Mouse (Mus musculus): ENCODE results near the gene Gtpbp3. TPM values are rescaled to one million over a fixed set of nuclear protein-coding genes. Genes with fewer than 3 reads are reported as not detected.

The Gtpbp3 gene
- 10 to 100 TPM; 15.6 to 26.7 TPM for total RNA-seq (2021)
- polyA plus RNA-seq (2012; rRNA removed) = 58.3 and 77.4 TPM in 2 replicates
- long read RNA-seq, transcript Gtpbp3-201 (9 exons, 2,800 nt) = major isoform, 18 of 33 reads
- long read RNA-seq, partial matches to known transcripts = 2 of 33 reads
- long read RNA-seq, other reads (novel, unspliced or antisense) = 9 of 33 reads

GRCm38 (mm10) chr8:71487691-71488445 lies at the start of gene Gtpbp3:
Gtpbp3 (plus strand) TSS chr8:71488103.
- DNase-seq = peak; percentile 90

- DNase-seq = peak; percentile 49
Observed at GRCm38 (mm10) chr8:71441404-71441803, 46.5 kb upstream of the Gtpbp3 start.

DNA sequence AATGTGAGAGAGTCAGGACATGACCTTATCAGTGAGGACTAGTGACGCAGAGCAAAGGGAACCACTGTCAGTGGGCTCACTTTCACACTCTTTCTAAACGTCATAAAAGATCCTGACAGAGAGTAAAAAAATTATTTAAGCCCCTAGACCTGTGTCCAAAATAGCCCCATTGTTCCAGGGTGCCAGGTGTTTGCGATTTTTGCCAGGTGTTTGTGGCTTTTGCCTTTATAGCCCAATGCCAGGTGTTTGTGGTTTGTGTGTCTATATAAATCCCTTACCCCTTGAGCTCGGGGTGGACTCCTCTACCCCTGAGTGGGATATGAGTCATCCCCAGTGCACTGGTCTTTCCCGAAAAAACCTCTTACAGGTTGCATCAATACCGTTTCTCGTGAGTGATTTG lies 42.8 kb upstream of the Gtpbp3 start:
- no peak for DNase-seq

- no peak for DNase-seq
Observed at GRCm38 (mm10) chr8:71451337-71451736, 36.6 kb upstream of the Gtpbp3 start.

GRCm38 (mm10) chr8:71451777-71452176 lies 36.1 kb upstream of the Gtpbp3 start:
- no peak for DNase-seq

GRCm38 (mm10) chr8:71452669-71453068 lies 35.2 kb upstream of the Gtpbp3 start:
- no peak for DNase-seq

- DNase-seq = no peak
Observed at GRCm38 (mm10) chr8:71454668-71455067, 33.2 kb upstream of the Gtpbp3 start.

- DNase-seq = no peak
Observed at GRCm38 (mm10) chr8:71456906-71457305, 31.0 kb upstream of the Gtpbp3 start.

- no peak for DNase-seq
Observed at GRCm38 (mm10) chr8:71457659-71458270, 30.1 kb upstream of the Gtpbp3 start.

DNA sequence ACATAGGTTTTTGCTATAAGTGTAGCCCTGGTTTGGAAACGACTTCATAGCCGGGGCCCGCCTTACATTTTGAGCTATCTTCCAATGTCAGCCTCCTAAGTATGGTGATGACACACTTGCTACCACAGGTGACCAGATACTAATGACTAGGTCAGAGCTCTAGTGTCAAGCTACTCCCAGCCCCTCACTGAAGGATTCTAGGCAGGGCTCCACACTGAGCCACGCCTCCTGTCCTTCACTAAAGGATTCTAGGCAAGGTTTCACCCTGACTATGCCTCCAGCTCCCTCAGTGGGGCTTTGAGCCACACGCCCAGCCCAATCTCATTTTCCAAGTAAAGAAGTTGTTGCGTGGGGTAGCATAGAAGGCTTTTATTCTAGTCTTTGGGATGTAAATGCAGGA lies 27.2 kb upstream of the Gtpbp3 start:
- DNase-seq = peak; percentile 63

DNA sequence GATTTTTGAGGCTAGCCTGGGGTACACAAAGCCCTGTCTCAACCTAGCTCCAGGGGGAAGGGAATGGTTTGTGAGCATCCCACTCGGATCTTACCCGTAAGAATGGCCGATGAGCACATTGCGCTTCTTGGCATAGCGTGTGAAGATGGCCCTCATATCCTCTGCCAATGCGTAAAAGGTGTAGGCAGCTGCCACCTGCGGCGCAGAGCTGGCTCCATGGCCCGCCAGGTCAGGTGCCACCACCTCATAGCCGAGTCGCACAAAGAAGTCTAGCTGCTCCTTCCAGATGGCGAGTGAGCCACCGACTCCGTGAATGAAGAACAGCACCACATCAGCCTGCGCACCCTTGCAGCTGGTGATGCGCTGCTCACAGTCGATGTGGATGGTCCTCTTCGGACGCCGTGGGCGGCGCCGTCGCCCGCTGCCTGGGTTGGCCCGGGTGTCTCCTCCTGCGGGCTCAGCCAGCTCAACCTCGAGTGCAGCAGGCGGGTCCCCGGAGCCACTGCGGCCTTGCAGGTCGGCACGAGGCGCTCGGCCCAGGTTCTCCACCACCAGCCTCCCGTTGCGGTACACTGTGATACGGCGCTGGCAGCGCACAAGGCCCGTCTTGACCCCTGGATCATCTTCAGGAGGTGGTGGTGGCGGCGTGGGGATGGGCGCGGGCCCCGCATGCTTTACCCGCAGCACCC lies 26.6 kb upstream of the Gtpbp3 start:
- DNase-seq = no peak

- no peak for DNase-seq
Observed at GRCm38 (mm10) chr8:71462191-71462590, 25.7 kb upstream of the Gtpbp3 start.

DNA sequence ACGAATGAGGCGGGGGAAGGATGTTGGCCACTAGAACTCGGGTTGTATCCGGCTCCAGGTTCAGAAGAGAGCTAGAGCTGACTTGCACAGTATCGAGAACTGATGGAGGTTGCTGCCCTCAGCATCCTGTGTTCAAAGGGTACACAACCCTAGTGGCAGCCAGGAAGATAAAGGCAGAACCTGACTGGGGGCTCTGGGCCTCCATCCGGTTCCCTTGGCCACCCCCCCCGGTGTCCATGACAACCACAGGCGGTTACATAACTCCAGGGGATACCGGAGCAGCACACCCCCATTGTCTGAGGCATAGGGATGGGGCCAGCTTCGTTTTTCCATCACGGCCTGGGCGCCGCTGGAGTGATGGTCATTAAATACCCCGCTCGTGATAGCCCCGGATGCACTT lies 25.1 kb upstream of the Gtpbp3 start:
- peak; percentile 72 for DNase-seq

DNA sequence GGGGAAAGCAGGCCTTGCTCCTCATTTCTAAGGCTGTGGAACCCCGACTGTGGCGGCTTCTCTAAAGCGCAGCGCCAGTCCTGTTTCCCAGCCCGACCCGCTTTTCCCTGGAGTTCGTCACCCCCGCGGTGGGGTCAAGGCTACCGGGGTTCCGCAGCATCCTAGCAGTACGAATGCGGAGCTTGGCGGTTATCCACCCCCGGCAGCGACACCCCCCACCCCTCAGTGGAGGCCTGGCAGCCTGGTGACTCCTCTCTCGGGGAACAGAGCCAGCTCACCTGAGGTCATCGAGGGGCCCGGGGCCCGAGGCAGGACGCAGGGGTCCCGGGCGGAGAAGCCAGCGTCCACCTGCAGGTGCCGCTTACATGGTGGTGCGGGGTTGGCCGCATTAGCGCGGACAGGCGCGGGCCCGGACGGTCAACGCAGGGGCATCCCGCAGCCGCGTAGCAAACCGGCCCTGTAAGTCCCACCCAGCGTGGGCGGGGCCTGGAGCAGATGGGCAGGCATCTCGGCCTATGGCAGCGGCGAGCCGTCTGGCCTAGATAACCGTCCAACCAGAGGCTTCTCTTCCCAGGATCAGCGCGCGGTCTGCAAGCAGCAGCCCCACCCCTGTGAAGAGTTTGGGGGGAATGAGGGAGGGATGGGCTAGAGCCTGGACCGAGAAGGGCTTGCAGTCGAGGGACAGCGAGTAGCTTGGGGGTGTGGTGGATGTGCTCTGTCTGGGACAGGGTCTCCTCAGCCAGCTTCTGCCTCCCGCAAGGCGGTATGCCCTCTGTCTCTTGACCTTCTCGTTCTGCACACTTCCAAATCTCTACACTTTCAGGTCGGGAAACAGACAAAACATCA lies 24.5 kb upstream of the Gtpbp3 start, which contains the start of gene Abhd8:
Abhd8 (minus strand) TSS at position 468 of the 846 bp plus-strand sequence.
- peak; percentile 99 for DNase-seq

DNA sequence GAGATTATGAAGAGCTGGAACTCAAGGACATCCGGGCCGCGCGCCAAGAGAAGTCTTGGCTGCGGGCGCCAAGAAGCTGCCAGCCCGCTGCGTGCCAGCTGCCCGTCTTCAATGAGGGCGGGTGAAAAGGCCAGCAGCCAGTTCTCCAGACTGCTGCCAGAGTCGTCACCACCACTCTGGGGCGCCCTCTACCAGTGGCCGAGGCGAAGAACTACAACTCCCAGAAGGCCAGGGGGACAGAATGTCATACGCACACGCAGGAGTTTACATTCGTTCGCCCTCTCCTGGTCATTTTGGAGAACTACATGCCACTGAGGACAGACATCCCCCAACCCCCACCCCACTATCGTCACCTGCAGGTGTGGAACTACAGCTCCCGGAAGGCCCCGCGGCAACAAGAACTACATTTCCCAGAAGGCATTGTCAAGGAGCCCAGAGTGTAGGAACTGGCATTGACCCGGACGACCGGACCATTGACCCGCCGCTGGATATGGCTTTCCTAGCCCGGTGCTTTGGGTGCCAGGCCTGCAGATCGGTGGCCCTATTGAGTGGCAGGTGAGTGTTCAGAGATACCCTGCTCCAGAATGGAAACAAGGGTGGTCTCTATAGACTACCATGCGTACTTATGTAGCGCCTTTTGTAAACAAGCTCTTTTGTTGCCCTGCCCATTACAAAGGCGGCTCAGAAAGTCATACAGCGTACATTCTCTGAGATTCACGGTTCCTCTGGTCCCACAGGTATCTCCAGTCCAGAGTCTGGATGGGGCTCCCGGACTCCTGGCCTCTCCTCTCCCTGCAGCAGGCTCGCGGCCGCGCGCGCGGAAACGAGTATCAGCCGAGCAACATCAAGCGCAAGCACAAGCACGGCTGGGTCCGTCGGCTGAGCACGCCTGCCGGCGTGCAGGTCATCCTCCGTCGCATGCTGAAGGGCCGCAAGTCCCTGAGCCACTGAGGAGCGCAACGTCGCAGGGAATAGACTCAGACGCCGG lies 23.1 kb upstream of the Gtpbp3 start, which contains the start of gene Mrpl34:
Mrpl34 (plus strand) TSS at position 447 of the 988 bp plus-strand sequence.
- DNase-seq = peak; percentile 100

DNA sequence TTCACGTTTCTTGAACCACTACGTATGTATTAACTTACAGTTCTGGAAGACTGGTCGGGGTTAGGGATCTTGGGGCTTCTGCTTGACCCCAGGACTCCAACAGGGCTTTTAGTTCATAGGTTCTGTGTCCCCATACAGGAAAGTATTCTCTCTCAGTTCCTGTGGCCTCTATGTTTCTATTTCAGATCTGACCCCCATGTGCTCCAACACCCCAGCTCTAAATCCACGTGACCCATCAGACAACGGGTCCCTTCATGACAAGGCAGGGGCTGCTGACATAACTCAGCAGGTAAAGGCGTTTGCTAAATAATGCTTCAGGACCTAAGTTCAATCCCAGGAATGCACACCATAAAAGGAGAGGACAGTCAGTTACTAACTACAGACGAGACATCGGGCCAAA lies 22.2 kb upstream of the Gtpbp3 start:
- no peak for DNase-seq

- DNase-seq = no peak
Observed at GRCm38 (mm10) chr8:71466198-71466597, 21.7 kb upstream of the Gtpbp3 start.

DNA sequence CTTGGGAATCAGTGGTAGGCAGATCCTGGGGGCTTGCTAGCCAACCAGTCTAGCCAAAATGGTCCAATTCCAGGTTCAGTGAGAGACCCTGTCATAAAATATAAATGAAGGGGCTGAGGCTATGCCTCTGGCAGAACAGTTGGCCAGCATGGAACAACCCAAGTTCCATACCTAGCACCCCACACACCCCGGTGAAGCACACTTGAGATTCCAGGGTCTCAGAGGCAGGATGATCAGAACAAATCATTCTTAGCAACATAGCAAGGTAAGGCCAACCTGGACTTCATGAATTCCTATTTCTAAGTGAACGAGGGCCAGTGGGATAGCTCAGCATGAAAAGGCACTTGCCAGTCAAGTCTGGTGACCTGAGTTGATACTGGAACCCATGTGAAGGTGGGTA lies 20.7 kb upstream of the Gtpbp3 start:
- no peak for DNase-seq

DNA sequence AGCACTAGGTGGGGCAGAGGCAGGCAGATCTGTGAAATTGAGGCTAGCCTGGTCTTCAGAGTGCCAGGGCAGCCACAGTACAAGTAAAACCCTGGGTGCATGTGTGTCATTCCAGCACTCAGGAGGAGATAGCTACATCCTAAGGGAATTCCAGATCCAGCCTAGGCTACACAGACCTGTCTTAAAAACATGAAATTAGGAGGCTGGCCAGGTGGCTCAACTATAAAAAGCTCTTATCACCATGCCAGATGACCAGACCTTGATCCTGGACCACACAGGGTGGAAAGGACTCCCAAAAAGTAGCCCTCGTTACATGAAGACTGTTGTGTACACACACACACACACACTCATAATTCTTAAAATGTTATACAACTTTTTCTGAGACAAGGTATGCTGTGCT lies 19.9 kb upstream of the Gtpbp3 start:
- DNase-seq = no peak

GRCm38 (mm10) chr8:71468916-71469315 lies 19.0 kb upstream of the Gtpbp3 start, which contains the start of gene Dda1:
Dda1 (plus strand) TSS chr8:71469199.
- DNase-seq = peak; percentile 99
